Comparison of ENCODE assay signal across 19 mouse cellular contexts in the genomic region with DNA sequence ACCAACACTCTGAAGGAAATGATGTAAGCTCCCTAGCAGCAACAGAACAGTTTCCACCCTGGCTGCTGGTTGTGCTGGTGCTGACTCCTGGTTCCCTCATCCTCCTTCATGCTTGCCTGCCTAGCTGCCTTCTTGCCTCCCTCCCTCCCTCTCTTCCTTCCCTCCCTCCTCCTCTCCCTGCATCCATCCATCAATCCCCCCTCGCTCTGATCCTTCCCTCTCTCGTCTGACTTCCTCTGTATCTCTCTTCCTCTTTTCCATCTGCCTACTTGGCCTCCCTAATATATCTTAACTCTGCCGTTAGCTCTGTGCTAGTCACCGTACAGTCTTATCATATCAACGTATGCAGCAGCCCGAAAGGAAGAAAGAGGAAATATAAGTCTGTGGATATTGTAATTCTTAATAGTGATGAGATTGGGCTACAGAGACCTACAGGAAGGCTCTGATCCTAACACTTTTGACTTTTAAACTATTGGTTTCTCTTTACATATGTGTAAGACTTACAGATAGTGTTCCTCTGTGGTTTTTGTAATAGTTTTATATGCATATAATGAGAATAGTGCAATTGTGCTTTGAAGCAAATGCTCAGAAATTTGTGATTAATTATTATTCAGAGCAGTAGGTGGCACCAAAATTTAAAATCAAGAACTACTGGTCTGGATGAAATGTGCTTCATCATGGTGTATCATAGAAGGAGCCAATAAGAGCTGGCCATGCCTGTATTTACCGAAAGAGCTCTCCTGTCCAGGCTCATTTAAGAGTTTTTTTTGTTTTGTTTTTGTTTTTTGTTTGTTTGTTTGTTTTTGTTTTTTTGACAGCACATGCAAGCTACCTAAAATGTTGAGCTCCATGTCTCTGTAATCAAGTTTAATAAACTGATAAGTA. TPM values are rescaled to one million over a fixed set of nuclear protein-coding genes. Genes with fewer than 3 reads are reported as not detected.
A peak's percentile ranks its signal among the peaks of the same experiment; 100 is the strongest.
DNase-seq lines count a peak whose midpoint lies in the region; ATAC-seq and TF ChIP-seq lines count a peak whose summit lies in the region.
"Had no signal": no experiment of that assay in that cellular context is flagged by ENCODE, and none has a peak within 500 bp of the region (broad histone marks: within the 10 kb centered on the region; RNA-seq: fewer than 3 reads in every experiment).

No protein-coding gene starts in this region.

- H3K36me3 ChIP-seq in liver, embryonic 16.5 days (ENCODE audit: control insufficient read depth, insufficient read depth) = no peaks in the 10 kb centered on the region
- H3K36me3 ChIP-seq: hindbrain, embryonic 12.5 days; limb, embryonic 10.5 days; neural tube, embryonic 15.5 days had no signal

- WGBS in liver, embryonic 16.5 days (ENCODE audit: insufficient replicate concordance) = 23% methylated on average over 7 of the region's 7 CpGs

- no peaks in the 10 kb centered on the region for H3K4me1 ChIP-seq in liver, embryonic 16.5 days (ENCODE audit: control insufficient read depth, low read depth, low read length)
- H3K4me1 ChIP-seq: hindbrain, embryonic 12.5 days; limb, embryonic 10.5 days; neural tube, embryonic 15.5 days had no signal

- no peak overlapping the region for H3K27ac ChIP-seq in layer of hippocampus, adult 2 months
- H3K27ac ChIP-seq in liver, embryonic 16.5 days (ENCODE audit: low read length) = no peak overlapping the region
- H3K27ac ChIP-seq: hindbrain, embryonic 12.5 days; limb, embryonic 10.5 days; neural tube, embryonic 15.5 days had no signal

- peak; percentile 50 for TF ChIP-seq CTCF in layer of hippocampus, adult 2 months (conservative IDR thresholded peaks at IDR 0.05)

- H3K27me3 ChIP-seq in liver, embryonic 16.5 days (ENCODE audit: control insufficient read depth, insufficient read depth, low read depth, low read length) = no peaks in the 10 kb centered on the region
- H3K27me3 ChIP-seq: hindbrain, embryonic 12.5 days; neural tube, embryonic 15.5 days had no signal

- no peak for ATAC-seq in liver, embryonic 16.5 days (ENCODE audit: low read depth)
- ATAC-seq in neutrophil, adult 5-6 weeks (ENCODE audit: extremely low read depth, insufficient number of reproducible peaks, low FRiP score, poor library complexity, severe bottlenecking) = peak; percentile 37; the same call in 1 of the 2 replicates
- ATAC-seq in frontal cortex, adult (ENCODE audit: low TSS enrichment) = no peak
- ATAC-seq: intestine, postnatal 0 days had no signal

- H3K4me2 ChIP-seq in liver, embryonic 16.5 days (ENCODE audit: low read depth, low read length) = 0 out of 2 replicates have a peak overlapping the region, but pooled peaks have one; percentile 9
- H3K4me2 ChIP-seq: hindbrain, embryonic 12.5 days; neural tube, embryonic 15.5 days had no signal

- no peaks in the 10 kb centered on the region for H3K9me3 ChIP-seq in liver, embryonic 16.5 days (replicated peaks; ENCODE audit: control insufficient read depth, low read length)
- H3K9me3 ChIP-seq: hindbrain, embryonic 12.5 days; limb, embryonic 10.5 days; neural tube, embryonic 15.5 days had no signal

- no peak overlapping the region for H3K4me3 ChIP-seq in layer of hippocampus, adult 2 months
- H3K4me3 ChIP-seq in liver, embryonic 16.5 days (ENCODE audit: low read depth, low read length) = no peak overlapping the region
- H3K4me3 ChIP-seq: hindbrain, embryonic 12.5 days; limb, embryonic 10.5 days; neural tube, embryonic 15.5 days had no signal

- no peak for DNase-seq in layer of hippocampus, adult 2 months (ENCODE audit: low spot score in 2 of 2)
- DNase-seq in layer of hippocampus, adult 11-12 months (ENCODE audit: low spot score) = no peak
- peak; percentile 14 for DNase-seq in c-Kit-positive CD71-negative TER-119-negative erythroid progenitor cells, embryonic 14.5 days (ENCODE audit: low read depth)
- no peak for DNase-seq in adrenal gland, adult 18-20 months (ENCODE audit: low spot score in 2 of 2)
- DNase-seq in left cerebral cortex, adult 8-10 months (ENCODE audit: low spot score in 2 of 2) = no peak
- DNase-seq: adrenal gland, postnatal 14 days; cerebellum, postnatal 25 days; gastrocnemius, postnatal 25 days; kidney, postnatal 25 days; lung, adult 2 months; spleen, adult 18-20 months; thymus, postnatal 36 days had no signal

- no peak overlapping the region for H3K9ac ChIP-seq in liver, embryonic 16.5 days (ENCODE audit: low read depth, low read length)
- H3K9ac ChIP-seq: hindbrain, embryonic 12.5 days; neural tube, embryonic 15.5 days had no signal

RNA-seq across cellular contexts. Expression of a gene that starts 33.9 kb away (rescaled TPM):
- total RNA-seq in layer of hippocampus, adult 2 months (2021) = 1 to 10 TPM; 2.2 to 2.3 TPM
- 0.04 and 0.08 TPM in 2 replicates for polyA plus RNA-seq in liver, embryonic 16.5 days (2015; fragmentation: Nextera tagmentation; extraction: Ambion mirVana)
- total RNA-seq in neutrophil, adult 5-6 weeks (2017) = 0.47 and 3.7 TPM in 2 replicates
- total RNA-seq in adrenal gland, adult 18-20 months (2021) = under 1 TPM; 0.23 to 0.35 TPM
- 1 to 10 TPM; 1.5 to 1.9 (median 1.6) TPM for total RNA-seq in left cerebral cortex, adult 8-10 months (2022)
